Mouse (Mus musculus): ENCODE measurements around the gene Mtfp1. TPM values are rescaled to one million over a fixed set of nuclear protein-coding genes. Genes with fewer than 3 reads are reported as not detected.

The Mtfp1 gene
- total RNA-seq, 2 experiments from 2014 or later = 59.4 to 73.7 TPM

- intact Hi-C loops (cut with DNase I) = no loop called here
- DNase-seq (ENCODE audit: extremely low spot score in 1 of 2, low spot score in 2 of 2) = peak in 1 of 2 experiments; percentile 81
Measured at GRCm38 (mm10) chr11:4094378-4095170, 671 bp downstream of the Mtfp1 start.

- intact Hi-C loops (cut with DNase I) = no loop called here
- DNase-seq (ENCODE audit: extremely low spot score in 1 of 2, low spot score in 2 of 2) = no peak
Measured at GRCm38 (mm10) chr11:4093459-4094377, 1.5 kb downstream of the Mtfp1 start.

GRCm38 (mm10) chr11:4087267-4087666, 8.0 kb downstream of the Mtfp1 start:
- DNase-seq (ENCODE audit: extremely low spot score in 1 of 2, low spot score in 2 of 2) = no peak
- intact Hi-C loops (cut with DNase I) = no loop called here

- intact Hi-C loops (cut with DNase I) = no loop called here
- no peak for DNase-seq (ENCODE audit: extremely low spot score in 1 of 2, low spot score in 2 of 2)
Measured at GRCm38 (mm10) chr11:4086246-4086645, 9.0 kb downstream of the Mtfp1 start.

GRCm38 (mm10) chr11:4083316-4084078, 11.7 kb downstream of the Mtfp1 start:
- DNase-seq (ENCODE audit: extremely low spot score in 1 of 2, low spot score in 2 of 2) = peak; percentile 64 to 82
- intact Hi-C loops (cut with DNase I) = loop anchor here (2.0 kb wide), 1 partner anchor 83 kb away; no protein-coding TSS in a partner anchor

GRCm38 (mm10) chr11:4080219-4080618, 15.0 kb downstream of the Mtfp1 start:
- DNase-seq (ENCODE audit: extremely low spot score in 1 of 2, low spot score in 2 of 2) = peak in 1 of 2 experiments; percentile 59
- intact Hi-C loops (cut with DNase I) = no loop called here

- intact Hi-C loops (cut with DNase I) = no loop called here
- DNase-seq (ENCODE audit: extremely low spot score in 1 of 2, low spot score in 2 of 2) = no peak
Measured at GRCm38 (mm10) chr11:4078267-4078933, 16.8 kb downstream of the Mtfp1 start.

- DNase-seq (ENCODE audit: extremely low spot score in 1 of 2, low spot score in 2 of 2) = no peak
- intact Hi-C loops (cut with DNase I) = no loop called here
Measured at GRCm38 (mm10) chr11:4076633-4077032, 18.6 kb downstream of the Mtfp1 start.

- DNase-seq (ENCODE audit: extremely low spot score in 1 of 2, low spot score in 2 of 2) = peak in 1 of 2 experiments; percentile 35
- intact Hi-C loops (cut with DNase I) = no loop called here
Measured at GRCm38 (mm10) chr11:4069664-4070063, 25.6 kb downstream of the Mtfp1 start.

- intact Hi-C loops (cut with DNase I) = no loop called here
- no peak for DNase-seq (ENCODE audit: extremely low spot score in 1 of 2, low spot score in 2 of 2)
Measured at GRCm38 (mm10) chr11:4064627-4065122, 30.6 kb downstream of the Mtfp1 start, which contains the start of gene Sec14l3. Gene Sec14l3 (plus strand): TSS chr11:4064841.

GRCm38 (mm10) chr11:4062981-4063380, 32.3 kb downstream of the Mtfp1 start:
- DNase-seq (ENCODE audit: extremely low spot score in 1 of 2, low spot score in 2 of 2) = no peak
- intact Hi-C loops (cut with DNase I) = no loop called here

- no peak for DNase-seq (ENCODE audit: extremely low spot score in 1 of 2, low spot score in 2 of 2)
- intact Hi-C loops (cut with DNase I) = no loop called here
Measured at GRCm38 (mm10) chr11:4062523-4062922, 32.7 kb downstream of the Mtfp1 start.

- DNase-seq (ENCODE audit: extremely low spot score in 1 of 2, low spot score in 2 of 2) = no peak
Measured at GRCm38 (mm10) chr11:4060866-4061575, 34.2 kb downstream of the Mtfp1 start.

GRCm38 (mm10) chr11:4053586-4053985, 41.7 kb downstream of the Mtfp1 start:
- intact Hi-C loops (cut with DNase I) = no loop called here
- DNase-seq (ENCODE audit: extremely low spot score in 1 of 2, low spot score in 2 of 2) = peak; percentile 36 to 62

More at GRCm38 (mm10) chr11:4060866-4061575, 34.2 kb downstream of the Mtfp1 start:
- intact Hi-C loops (cut with DNase I) = no loop called here

- DNase-seq (ENCODE audit: extremely low spot score in 1 of 2, low spot score in 2 of 2) = peak in 1 of 2 experiments; percentile 13
- intact Hi-C loops (cut with DNase I) = no loop called here
Measured at GRCm38 (mm10) chr11:4048438-4048837, 46.8 kb downstream of the Mtfp1 start.

GRCm38 (mm10) chr11:4047766-4048165, 47.5 kb downstream of the Mtfp1 start:
- intact Hi-C loops (cut with DNase I) = no loop called here
- no peak for DNase-seq (ENCODE audit: extremely low spot score in 1 of 2, low spot score in 2 of 2)

GRCm38 (mm10) chr11:4046526-4046925, 48.7 kb downstream of the Mtfp1 start:
- intact Hi-C loops (cut with DNase I) = no loop called here
- peak in 1 of 2 experiments; percentile 13 for DNase-seq (ENCODE audit: extremely low spot score in 1 of 2, low spot score in 2 of 2)

All from left cerebral cortex, postnatal 10 days (tissue).